In the genomic region with DNA sequence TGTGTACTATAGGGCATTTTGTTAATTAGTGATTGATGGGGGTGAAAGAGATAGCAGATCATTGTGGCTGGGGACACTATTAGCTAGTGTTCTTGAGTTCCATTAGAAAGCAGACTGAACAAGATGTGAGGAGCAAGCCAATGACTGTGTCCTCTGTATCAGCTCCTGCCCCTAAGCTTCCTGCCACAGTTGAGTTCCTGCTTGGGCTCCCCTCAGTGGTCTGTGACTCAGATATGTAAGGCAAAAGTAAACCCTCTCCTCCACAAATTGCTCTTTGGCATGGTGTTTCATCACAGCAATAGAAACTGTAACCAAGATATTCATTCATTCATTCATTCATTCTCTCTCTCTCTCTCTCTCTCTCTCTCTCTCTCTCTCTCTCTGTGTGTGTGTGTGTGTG, we compare ENCODE assay signal across 18 mouse cellular contexts.
"Had no signal": no experiment of that assay in that cellular context is flagged by ENCODE, and none has a peak within 500 bp of the region (broad histone marks: within the 10 kb centered on the region; RNA-seq: fewer than 3 reads in every experiment).

No protein-coding gene starts in this region.

- H3K27ac ChIP-seq: lung, embryonic 15.5 days; midbrain, embryonic 10.5 days; midbrain, embryonic 12.5 days; neural tube, embryonic 13.5 days; neural tube, embryonic 15.5 days had no signal

- H3K4me2 ChIP-seq: lung, embryonic 15.5 days; midbrain, embryonic 12.5 days; neural tube, embryonic 13.5 days; neural tube, embryonic 15.5 days had no signal

- H3K27me3 ChIP-seq: lung, embryonic 15.5 days; midbrain, embryonic 12.5 days; neural tube, embryonic 13.5 days; neural tube, embryonic 15.5 days had no signal

- ATAC-seq: midbrain, embryonic 16.5 days had no signal

- DNase-seq: lung, adult 2 months; lung, postnatal 10 days; lung, postnatal 4 days; midbrain, embryonic 14.5 days; retina, postnatal 1 day; right cerebral cortex, adult 18-20 months; right cerebral cortex, postnatal 25 days; right cerebral cortex, postnatal 4 days; spleen, adult 18-20 months; thymus, adult 18-20 months; thymus, postnatal 36 days had no signal

- H3K4me3 ChIP-seq: lung, embryonic 15.5 days; midbrain, embryonic 10.5 days; midbrain, embryonic 12.5 days; myocyte; neural tube, embryonic 13.5 days; neural tube, embryonic 15.5 days had no signal

- H3K9ac ChIP-seq: lung, embryonic 15.5 days; midbrain, embryonic 12.5 days; neural tube, embryonic 13.5 days; neural tube, embryonic 15.5 days had no signal

- H3K36me3 ChIP-seq: lung, embryonic 15.5 days; midbrain, embryonic 10.5 days; midbrain, embryonic 12.5 days; neural tube, embryonic 13.5 days; neural tube, embryonic 15.5 days had no signal

- H3K4me1 ChIP-seq: lung, embryonic 15.5 days; midbrain, embryonic 10.5 days; midbrain, embryonic 12.5 days; neural tube, embryonic 13.5 days; neural tube, embryonic 15.5 days had no signal

- H3K9me3 ChIP-seq: lung, embryonic 15.5 days; midbrain, embryonic 10.5 days; midbrain, embryonic 12.5 days; neural tube, embryonic 13.5 days; neural tube, embryonic 15.5 days had no signal
